Mouse (Mus musculus) embryonic facial prominence, embryonic 15.5 days (tissue): Measurements from ENCODE around the gene Aldh16a1. TPM values are rescaled to one million over a fixed set of nuclear protein-coding genes. Genes with fewer than 3 reads are reported as not detected.
"Not testable (repeated sequence)": the region's sequence is repeated elsewhere in the genome, so short reads cannot be mapped to it uniquely, and the experiment has no call there.

Source experiments
- ATAC-seq: fragments of 200-750 bp; cut with Nextera tagmentation; 2 replicates; pipeline ENCODE4 v1.8.0; 2017; ENCODE audit warnings: low read depth, moderate TSS enrichment; ENCODE audit not compliant: insufficient number of reproducible peaks, low FRiP score, low TSS enrichment
- H3K27ac ChIP-seq: fragments of 300-500 bp; sonication (generic); replicated peaks from 2 replicates; pipeline ENCODE4 v1.5.1; 2015; ENCODE audit warnings: mild to moderate bottlenecking, inconsistent platforms
- H3K27me3 ChIP-seq: fragments of 300-500 bp; sonication (generic); 2 replicates; pipeline ENCODE4 v1.6.1; 2015; ENCODE audit warnings: inconsistent platforms
- H3K36me3 ChIP-seq: fragments of 300-500 bp; sonication (generic); 2 replicates; pipeline ENCODE4 v1.6.1; 2015; ENCODE audit warnings: mild to moderate bottlenecking, inconsistent platforms
- H3K4me1 ChIP-seq: fragments of 300-500 bp; sonication (generic); 2 replicates; pipeline ENCODE4 v1.6.1; 2015; ENCODE audit warnings: inconsistent platforms
- H3K4me2 ChIP-seq: fragments of 300-500 bp; sonication (generic); replicated peaks from 2 replicates; pipeline ENCODE4 v1.6.1; 2015; ENCODE audit warnings: mild to moderate bottlenecking, inconsistent platforms
- H3K4me3 ChIP-seq: fragments of 300-500 bp; sonication (generic); replicated peaks from 2 replicates; pipeline ENCODE4 v1.5.1; 2015; ENCODE audit warnings: mild to moderate bottlenecking, inconsistent platforms
- H3K9ac ChIP-seq: fragments of 300-500 bp; sonication (generic); 2 replicates; pipeline ENCODE4 v1.6.1; 2015; ENCODE audit warnings: inconsistent platforms
- H3K9me3 ChIP-seq: fragments of 300-500 bp; sonication (generic); replicated peaks from 2 replicates; pipeline ENCODE4 v1.6.1; 2016; ENCODE audit warnings: inconsistent platforms
- WGBS: fragments of 180-500 bp; shearing (Covaris S2); methylation state at CpG from one replicate; pipeline ENCODE4 v1.1.7; 2015; 5-methylcytosine and 5-hydroxymethylcytosine counted together
- polyA plus RNA-seq: library from polyadenylated mRNA; unstranded; fragments of >200 nt; fragmentation: Nextera tagmentation; extraction: Ambion mirVana; gene quantifications from 2 replicates; pipeline ENCODE4 v1.2.1, GENCODE M21; 2015

The Aldh16a1 gene
- polyA plus RNA-seq, 1 experiment from 2014 or later: 47.1 TPM

- no peak for ATAC-seq
- Histone ChIP-seq H3K27me3 (no peaks in the 10 kb centered on the region), H3K27ac (no peak overlapping the region), H3K36me3 (peaks cover 6% of the 10 kb centered on the region), H3K4me2 (no peak overlapping the region), H3K4me1 (peaks cover 27% of the 10 kb centered on the region), H3K9ac (no peak overlapping the region), H3K9me3 (no peaks in the 10 kb centered on the region), H3K4me3 (no peak overlapping the region)
- 77% methylated on average over 11 of the region's 11 CpGs for WGBS
These were observed 22.5 kb downstream of the Aldh16a1 start for GRCm38 (mm10) chr7:45131850-45132249.

- WGBS: 55% methylated on average over 15 of the region's 15 CpGs
- Histone ChIP-seq H3K27ac (peak overlapping the region; percentile 92; the same call in 1 of the 2 replicates), H3K36me3 (peaks cover 24% of the 10 kb centered on the region), H3K4me3 (peak overlapping the region; percentile 90), H3K9me3 (no peaks in the 10 kb centered on the region), H3K4me1 (peaks cover 40% of the 10 kb centered on the region), H3K4me2 (peak overlapping the region; percentile 71), H3K9ac (peak overlapping the region; percentile 51), H3K27me3 (no peaks in the 10 kb centered on the region)
- no peak for ATAC-seq
These were observed 24.4 kb downstream of the Aldh16a1 start for GRCm38 (mm10) chr7:45129776-45130512.

GRCm38 (mm10) chr7:45129318-45129717 is 25.1 kb downstream of the Aldh16a1 start:
- H3K9me3 ChIP-seq: no peaks in the 10 kb centered on the region
- peaks cover 39% of the 10 kb centered on the region for H3K4me1 ChIP-seq
- H3K4me2 ChIP-seq: peak overlapping the region; percentile 71
- H3K4me3 ChIP-seq: peak overlapping the region; percentile 90
- WGBS: 2% methylated on average over 17 of the region's 17 CpGs
- peak overlapping the region; percentile 51 for H3K9ac ChIP-seq
- no peak for ATAC-seq
- H3K27ac ChIP-seq: peak overlapping the region; percentile 92
- no peaks in the 10 kb centered on the region for H3K27me3 ChIP-seq
- H3K36me3 ChIP-seq: peaks cover 24% of the 10 kb centered on the region

- peak within 1 kb of the TSS; percentile 82 for H3K4me2 ChIP-seq
- no peaks in the 10 kb centered on the region for H3K27me3 ChIP-seq
- peak; percentile 94 for ATAC-seq
- H3K36me3 ChIP-seq: peaks cover 24% of the 10 kb centered on the region
- no peaks in the 10 kb centered on the region for H3K9me3 ChIP-seq
- peaks cover 38% of the 10 kb centered on the region for H3K4me1 ChIP-seq
- H3K9ac ChIP-seq: peak within 1 kb of the TSS; percentile 98
- peak within 1 kb of the TSS; percentile 93 for H3K27ac ChIP-seq
- H3K4me3 ChIP-seq: peak within 1 kb of the TSS; percentile 90
- WGBS: under 1% methylated on average over 48 of the region's 48 CpGs
These were observed 25.6 kb downstream of the Aldh16a1 start, which contains the start of gene Rpl13a for GRCm38 (mm10) chr7:45128624-45129246. TSS of gene Rpl13a (minus strand) at chr7:45128761.

- Histone ChIP-seq H3K9me3 (no peaks in the 10 kb centered on the region), H3K9ac (peak overlapping the region; percentile 98), H3K36me3 (peaks cover 29% of the 10 kb centered on the region), H3K27ac (peak overlapping the region; percentile 93), H3K4me3 (peak overlapping the region; percentile 90), H3K27me3 (no peaks in the 10 kb centered on the region), H3K4me1 (peaks cover 45% of the 10 kb centered on the region), H3K4me2 (peak overlapping the region; percentile 82)
- WGBS: 0% methylated on average over 6 of the region's 6 CpGs
- no peak for ATAC-seq
These were observed 26.6 kb downstream of the Aldh16a1 start for GRCm38 (mm10) chr7:45127700-45128224.

- H3K4me1 ChIP-seq: peaks cover 52% of the 10 kb centered on the region
These were observed 27.3 kb downstream of the Aldh16a1 start for GRCm38 (mm10) chr7:45126844-45127699.

GRCm38 (mm10) chr7:45126147-45126843 is 28.1 kb downstream of the Aldh16a1 start:
- Histone ChIP-seq H3K9ac (peak overlapping the region; percentile 98), H3K36me3 (peaks cover 43% of the 10 kb centered on the region), H3K4me2 (peak overlapping the region; percentile 82), H3K9me3 (no peaks in the 10 kb centered on the region), H3K4me3 (peak overlapping the region; percentile 90), H3K27ac (peak overlapping the region; percentile 93), H3K4me1 (peaks cover 59% of the 10 kb centered on the region), H3K27me3 (no peaks in the 10 kb centered on the region)
- WGBS: 70% methylated on average over 17 of the region's 17 CpGs
- ATAC-seq: no peak

More at GRCm38 (mm10) chr7:45126844-45127699, 27.3 kb downstream of the Aldh16a1 start:
- H3K27ac ChIP-seq: peak overlapping the region; percentile 93
- H3K9me3 ChIP-seq: no peaks in the 10 kb centered on the region
- no peak for ATAC-seq
- H3K36me3 ChIP-seq: peaks cover 35% of the 10 kb centered on the region
- H3K4me2 ChIP-seq: peak overlapping the region; percentile 82
- H3K4me3 ChIP-seq: peak overlapping the region; percentile 90
- no peaks in the 10 kb centered on the region for H3K27me3 ChIP-seq
- WGBS: 33% methylated on average over 21 of the region's 21 CpGs
- peak overlapping the region; percentile 98 for H3K9ac ChIP-seq

GRCm38 (mm10) chr7:45125649-45126048 is 28.7 kb downstream of the Aldh16a1 start:
- not testable (repeated sequence) for H3K9ac ChIP-seq, H3K27me3 ChIP-seq, H3K9me3 ChIP-seq, ATAC-seq
- peaks cover 66% of the 10 kb centered on the region for H3K4me1 ChIP-seq
- 71% methylated on average over 5 of the region's 5 CpGs for WGBS
- peak overlapping the region; percentile 64 for H3K4me2 ChIP-seq
- peak overlapping the region; percentile 96; the same call in 1 of the 2 replicates for H3K4me3 ChIP-seq
- peaks cover 49% of the 10 kb centered on the region for H3K36me3 ChIP-seq
- H3K27ac ChIP-seq: peak overlapping the region; percentile 88

- no peak for ATAC-seq
- peak overlapping the region; percentile 64 for H3K4me2 ChIP-seq
- WGBS: 21% methylated on average over 7 of the region's 7 CpGs
- no peak overlapping the region for H3K9ac ChIP-seq
- peaks cover 68% of the 10 kb centered on the region for H3K4me1 ChIP-seq
- peaks cover 54% of the 10 kb centered on the region for H3K36me3 ChIP-seq
- no peaks in the 10 kb centered on the region for H3K9me3 ChIP-seq
- H3K27me3 ChIP-seq: no peaks in the 10 kb centered on the region
- H3K27ac ChIP-seq: peak overlapping the region; percentile 88
- peak overlapping the region; percentile 96 for H3K4me3 ChIP-seq
These were observed 29.2 kb downstream of the Aldh16a1 start for GRCm38 (mm10) chr7:45125144-45125600.
